Mouse (Mus musculus) frontal cortex, postnatal 14 days (tissue): Measurements from ENCODE around the gene Ube3c.

Experiments
- DNase-seq, 2 experiments: peaks; one replicate each; pipeline ENCODE4 v3.0.0; 2022; ENCODE audit warnings: low spot score in 2 of 2

The Ube3c gene

DNA sequence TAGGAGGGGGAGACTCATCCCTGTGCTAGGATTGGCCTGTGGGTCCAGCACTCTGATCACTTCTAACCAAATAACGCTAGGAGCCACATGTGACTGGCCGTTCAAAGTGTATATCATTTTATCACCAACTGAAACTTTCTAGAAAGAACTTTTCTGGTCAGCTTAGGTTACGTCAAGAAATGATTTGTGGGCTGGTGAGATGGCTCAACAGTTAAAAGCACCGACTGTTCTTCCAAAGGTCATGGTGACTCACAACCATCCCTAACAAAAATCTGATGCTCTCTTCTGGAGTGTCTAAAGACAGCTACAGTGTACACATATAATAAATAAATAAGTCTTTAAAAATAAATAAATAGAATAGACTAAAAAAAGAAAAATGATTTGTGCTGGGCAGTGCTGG lies 103.5 kb downstream of the Ube3c start:
- DNase-seq = no peak

GRCm38 (mm10) chr5:29674305-29674704 lies 105.3 kb downstream of the Ube3c start:
- no peak for DNase-seq

DNA sequence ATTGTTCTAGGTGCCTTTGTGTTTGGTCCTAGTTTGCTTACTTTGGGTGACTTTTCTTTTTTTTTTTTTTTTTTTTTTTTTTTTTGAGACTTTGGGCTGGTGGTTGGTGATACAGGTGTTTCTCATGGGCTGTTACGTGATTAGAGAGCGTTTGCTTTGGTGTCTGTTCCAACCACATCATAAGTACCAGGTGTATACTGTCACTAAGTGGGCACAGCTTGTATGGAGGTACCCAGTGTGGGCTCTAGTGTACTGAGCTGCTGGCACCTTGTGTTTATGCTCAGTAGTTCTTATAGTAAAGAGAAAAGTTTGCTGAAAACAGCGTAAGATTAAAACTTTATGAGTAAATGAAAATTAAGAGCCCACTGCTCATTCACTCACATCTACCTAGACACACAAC lies 107.4 kb downstream of the Ube3c start:
- DNase-seq = no peak

GRCm38 (mm10) chr5:29685085-29685484 lies 116.0 kb downstream of the Ube3c start:
- no peak for DNase-seq

GRCm38 (mm10) chr5:29687671-29688070 lies 118.6 kb downstream of the Ube3c start:
- no peak for DNase-seq

DNA sequence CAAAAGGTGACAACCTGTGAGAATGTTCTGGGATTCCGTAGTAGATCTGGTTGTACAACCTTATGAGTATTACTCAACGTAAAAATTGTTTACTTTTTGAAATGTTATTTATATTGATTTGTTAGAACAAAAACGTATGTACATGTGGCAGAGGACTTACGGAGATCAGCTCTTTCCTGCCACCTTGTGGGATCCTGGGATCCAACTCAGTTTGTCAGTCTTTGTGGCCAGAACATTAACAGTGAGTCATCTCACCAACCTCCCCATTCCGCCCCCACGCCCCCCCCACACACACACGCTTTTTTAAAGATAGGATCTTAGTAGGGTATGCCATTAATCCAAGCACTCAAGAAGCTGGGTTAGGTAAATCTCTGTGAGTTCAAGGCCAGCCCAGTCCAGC lies 119.3 kb downstream of the Ube3c start:
- DNase-seq = no peak

DNA sequence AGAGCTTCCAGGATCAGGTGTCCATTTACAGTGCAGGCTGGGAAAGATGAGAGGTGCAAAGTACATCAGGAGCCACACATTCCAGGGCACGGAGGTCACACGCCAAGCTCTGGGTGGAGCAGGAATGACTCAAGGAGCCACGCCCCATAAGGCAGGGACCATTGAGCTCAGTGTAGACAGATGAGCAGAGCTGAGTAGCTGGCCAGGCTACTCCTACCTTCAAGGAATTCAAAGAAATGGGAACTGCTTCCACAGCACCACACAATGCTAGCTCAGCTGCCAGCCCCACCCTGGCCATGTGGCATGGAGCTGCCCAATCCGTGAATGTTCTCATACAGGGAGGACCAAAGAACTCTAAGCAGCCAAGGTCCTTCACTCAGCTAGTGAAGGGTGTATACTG lies 129.5 kb downstream of the Ube3c start:
- no peak for DNase-seq

GRCm38 (mm10) chr5:29699520-29700202 lies 130.6 kb downstream of the Ube3c start:
- DNase-seq = no peak

GRCm38 (mm10) chr5:29707241-29707640 lies 138.2 kb downstream of the Ube3c start:
- DNase-seq = no peak

GRCm38 (mm10) chr5:29708258-29708657 lies 139.2 kb downstream of the Ube3c start:
- DNase-seq = no peak

DNA sequence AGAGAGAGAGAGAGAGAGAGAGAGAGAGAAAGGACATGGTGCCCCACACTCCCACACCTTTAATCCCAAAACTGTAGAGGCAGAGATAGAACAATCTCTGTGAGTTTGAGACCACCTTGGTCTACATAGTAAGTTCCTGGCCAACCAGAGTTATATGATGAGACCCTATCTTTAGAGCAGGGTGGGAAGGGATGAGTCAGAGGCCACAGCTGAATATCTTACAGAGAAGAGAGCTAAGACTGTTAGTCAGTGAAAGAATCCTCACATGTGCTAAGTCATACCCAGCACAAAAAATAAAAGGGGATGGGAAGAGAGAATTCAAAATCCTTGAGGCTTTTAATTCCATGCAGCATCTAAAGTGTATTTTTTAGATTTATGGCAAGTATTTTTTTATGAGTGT lies 142.6 kb downstream of the Ube3c start:
- DNase-seq = no peak

- DNase-seq = no peak
These were observed 143.9 kb downstream of the Ube3c start for GRCm38 (mm10) chr5:29712906-29713305.

GRCm38 (mm10) chr5:29721159-29721558 lies 152.1 kb downstream of the Ube3c start:
- DNase-seq = no peak

- no peak for DNase-seq
These were observed 156.3 kb downstream of the Ube3c start for GRCm38 (mm10) chr5:29725369-29725768.
